Mouse (Mus musculus) bone marrow, adult 2 months (tissue): ENCODE results near the gene Gm10447.

Source experiments
- CTCF ChIP-seq: fragments of 200-500 bp; IDR thresholded peaks from 2 replicates; pipeline ENCODE4 v1.5.1; 2011; ENCODE audit warnings: low read length, control low read depth; ENCODE audit not compliant: control insufficient read depth, insufficient read depth
- POLR2A ChIP-seq: fragments of 200-500 bp; IDR thresholded peaks from 2 replicates; pipeline ENCODE4 v1.6.1; 2011; ENCODE audit warnings: low read depth, mild to moderate bottlenecking, control low read depth, low read length, borderline replicate concordance; ENCODE audit not compliant: control insufficient read depth

DNA sequence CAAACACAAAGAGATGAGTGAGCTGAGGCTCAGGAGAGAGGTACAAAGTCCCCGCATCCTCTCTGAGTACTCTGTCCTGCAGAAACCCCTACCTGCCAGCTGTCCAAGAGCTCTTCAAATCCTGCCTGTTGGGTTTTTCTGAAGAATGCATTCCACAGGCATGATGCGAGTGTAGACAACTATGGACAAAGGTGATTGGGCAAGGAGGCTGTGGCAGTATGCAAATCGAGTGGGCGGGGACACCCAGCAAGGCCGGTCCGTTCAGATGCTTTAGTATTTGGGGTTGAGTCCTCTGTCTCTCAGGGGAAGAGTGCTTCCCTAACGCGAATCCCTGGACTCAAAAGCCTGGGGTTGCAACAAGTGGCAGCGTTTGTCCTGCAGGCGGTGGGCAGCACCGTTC lies 43.7 kb upstream of the Gm10447 start:
- TF ChIP-seq POLR2A (no peak), CTCF (no peak)
